Mouse (Mus musculus): ENCODE measurements around the gene Klhdc8a. TPM values are rescaled to one million over a fixed set of nuclear protein-coding genes. Genes with fewer than 3 reads are reported as not detected.

Klhdc8a gene
- polyA plus RNA-seq, 1 experiment, result 1.5 TPM

GRCm38 (mm10) chr1:132351058-132351457 is 52.6 kb downstream of the Klhdc8a start:
- Histone ChIP-seq H3K4me1 (ENCODE audit: control insufficient read depth, insufficient read depth, insufficient read length, low read length) (peaks cover 8% of the 10 kb centered on the region; the same call in 1 of the 2 replicates), H3K36me3 (ENCODE audit: control insufficient read depth, insufficient read depth, low read length) (no peaks in the 10 kb centered on the region), H3K27ac (ENCODE audit: insufficient read depth, low read depth, low read length) (no peak overlapping the region), H3K27me3 (ENCODE audit: control insufficient read depth, insufficient read depth, low read length) (no peaks in the 10 kb centered on the region), H3K4me3 (ENCODE audit: low read depth, low read length) (no peak overlapping the region)
- TF ChIP-seq POLR2A (IDR thresholded peaks at IDR 0.05; ENCODE audit: low read depth, low read length), result no peak
- no peak for TF ChIP-seq CTCF (IDR thresholded peaks at IDR 0.05; ENCODE audit: extremely low read depth, insufficient read length, insufficient replicate concordance, low read depth, low read length)
- WGBS, result 96% methylated on average over 4 of the region's 4 CpGs

GRCm38 (mm10) chr1:132353389-132353788 is 55.0 kb downstream of the Klhdc8a start:
- no peak overlapping the region for H3K27ac ChIP-seq (ENCODE audit: insufficient read depth, low read depth, low read length)
- no peaks in the 10 kb centered on the region for H3K27me3 ChIP-seq (ENCODE audit: control insufficient read depth, insufficient read depth, low read length)
- no peak overlapping the region for H3K4me3 ChIP-seq (ENCODE audit: low read depth, low read length)
- H3K4me1 ChIP-seq (ENCODE audit: control insufficient read depth, insufficient read depth, insufficient read length, low read length), result peaks cover 5% of the 10 kb centered on the region; the same call in 1 of the 2 replicates
- H3K36me3 ChIP-seq (ENCODE audit: control insufficient read depth, insufficient read depth, low read length), result no peaks in the 10 kb centered on the region
- no peak for TF ChIP-seq CTCF (IDR thresholded peaks at IDR 0.05; ENCODE audit: extremely low read depth, insufficient read length, insufficient replicate concordance, low read depth, low read length)
- no peak for TF ChIP-seq POLR2A (IDR thresholded peaks at IDR 0.05; ENCODE audit: low read depth, low read length)
- WGBS, result 72% methylated on average over 5 of the region's 5 CpGs

DNA sequence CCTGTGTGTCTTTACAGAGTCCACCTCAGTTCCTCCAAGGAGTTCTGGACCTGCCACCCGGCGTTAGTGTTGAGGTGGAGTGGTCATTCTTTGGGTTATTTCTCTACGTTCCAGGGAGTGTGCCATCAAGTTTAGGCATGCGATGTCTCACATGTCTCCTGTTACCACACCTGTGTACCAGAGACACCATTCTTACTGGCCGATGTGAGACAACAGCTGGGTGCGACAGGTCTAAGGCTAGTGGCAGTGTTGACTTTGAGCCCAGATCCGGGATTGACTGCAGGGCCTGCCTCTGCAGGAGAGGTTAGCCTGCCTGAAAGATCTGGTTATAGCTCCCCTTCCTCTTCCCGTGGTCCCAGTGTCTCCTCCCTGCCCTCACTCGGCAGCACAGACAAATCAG is 55.8 kb downstream of the Klhdc8a start:
- TF ChIP-seq CTCF (IDR thresholded peaks at IDR 0.05; ENCODE audit: extremely low read depth, insufficient read length, insufficient replicate concordance, low read depth, low read length) (no peak), POLR2A (IDR thresholded peaks at IDR 0.05; ENCODE audit: low read depth, low read length) (no peak)
- Histone ChIP-seq H3K27me3 (ENCODE audit: control insufficient read depth, insufficient read depth, low read length) (no peaks in the 10 kb centered on the region), H3K36me3 (ENCODE audit: control insufficient read depth, insufficient read depth, low read length) (no peaks in the 10 kb centered on the region), H3K4me1 (ENCODE audit: control insufficient read depth, insufficient read depth, insufficient read length, low read length) (peaks cover 5% of the 10 kb centered on the region; the same call in 1 of the 2 replicates), H3K27ac (ENCODE audit: insufficient read depth, low read depth, low read length) (no peak overlapping the region), H3K4me3 (ENCODE audit: low read depth, low read length) (no peak overlapping the region)
- WGBS, result 85% methylated on average over 9 of the region's 9 CpGs

- H3K4me1 ChIP-seq (ENCODE audit: control insufficient read depth, insufficient read depth, insufficient read length, low read length), result peaks cover 5% of the 10 kb centered on the region; the same call in 1 of the 2 replicates
- TF ChIP-seq POLR2A (IDR thresholded peaks at IDR 0.05; ENCODE audit: low read depth, low read length), result no peak
- no peak for TF ChIP-seq CTCF (IDR thresholded peaks at IDR 0.05; ENCODE audit: extremely low read depth, insufficient read length, insufficient replicate concordance, low read depth, low read length)
- no peaks in the 10 kb centered on the region for H3K27me3 ChIP-seq (ENCODE audit: control insufficient read depth, insufficient read depth, low read length)
- no peak overlapping the region for H3K4me3 ChIP-seq (ENCODE audit: low read depth, low read length)
- H3K36me3 ChIP-seq (ENCODE audit: control insufficient read depth, insufficient read depth, low read length), result no peaks in the 10 kb centered on the region
- 88% methylated on average over 6 of the region's 6 CpGs for WGBS
- H3K27ac ChIP-seq (ENCODE audit: insufficient read depth, low read depth, low read length), result no peak overlapping the region
Observed at GRCm38 (mm10) chr1:132355162-132355601, 56.8 kb downstream of the Klhdc8a start.

DNA sequence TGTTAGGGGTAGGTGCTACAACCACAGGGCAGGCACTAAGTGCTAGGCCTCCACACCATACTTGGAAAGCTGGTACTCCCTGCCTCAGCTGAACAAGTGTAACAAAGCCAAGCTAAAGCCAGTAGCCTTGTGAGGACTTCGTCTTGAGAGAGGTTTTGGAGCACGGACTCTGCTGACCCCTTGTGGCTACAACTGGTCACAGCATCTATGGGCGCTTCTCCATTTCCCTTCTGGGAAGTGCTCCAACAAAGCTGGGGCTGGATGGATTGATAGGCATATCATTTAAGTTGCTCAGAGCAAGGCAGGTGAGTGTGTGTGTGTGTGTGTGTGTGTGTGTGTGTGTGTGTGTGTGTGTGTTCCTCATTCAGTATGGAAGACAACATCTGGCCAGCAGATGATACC is 57.4 kb downstream of the Klhdc8a start:
- no peaks in the 10 kb centered on the region for H3K27me3 ChIP-seq (ENCODE audit: control insufficient read depth, insufficient read depth, low read length)
- WGBS, result under 1% methylated on average over 3 of the region's 3 CpGs
- peaks cover 5% of the 10 kb centered on the region; the same call in 1 of the 2 replicates for H3K4me1 ChIP-seq (ENCODE audit: control insufficient read depth, insufficient read depth, insufficient read length, low read length)
- TF ChIP-seq CTCF (IDR thresholded peaks at IDR 0.05; ENCODE audit: extremely low read depth, insufficient read length, insufficient replicate concordance, low read depth, low read length) (peak; percentile 97), POLR2A (IDR thresholded peaks at IDR 0.05; ENCODE audit: low read depth, low read length) (no peak)
- H3K27ac ChIP-seq (ENCODE audit: insufficient read depth, low read depth, low read length), result no peak overlapping the region
- no peak overlapping the region for H3K4me3 ChIP-seq (ENCODE audit: low read depth, low read length)
- H3K36me3 ChIP-seq (ENCODE audit: control insufficient read depth, insufficient read depth, low read length), result no peaks in the 10 kb centered on the region

- WGBS, result 73% methylated on average over 1 of the region's 1 CpGs
- H3K36me3 ChIP-seq (ENCODE audit: control insufficient read depth, insufficient read depth, low read length), result no peaks in the 10 kb centered on the region
- TF ChIP-seq CTCF (IDR thresholded peaks at IDR 0.05; ENCODE audit: extremely low read depth, insufficient read length, insufficient replicate concordance, low read depth, low read length), result no peak
- TF ChIP-seq POLR2A (IDR thresholded peaks at IDR 0.05; ENCODE audit: low read depth, low read length), result no peak
- peaks cover 5% of the 10 kb centered on the region; the same call in 1 of the 2 replicates for H3K4me1 ChIP-seq (ENCODE audit: control insufficient read depth, insufficient read depth, insufficient read length, low read length)
- no peak overlapping the region for H3K4me3 ChIP-seq (ENCODE audit: low read depth, low read length)
- no peak overlapping the region for H3K27ac ChIP-seq (ENCODE audit: insufficient read depth, low read depth, low read length)
- no peaks in the 10 kb centered on the region for H3K27me3 ChIP-seq (ENCODE audit: control insufficient read depth, insufficient read depth, low read length)
Observed at GRCm38 (mm10) chr1:132356841-132357240, 58.4 kb downstream of the Klhdc8a start.

Other genes with a start within 250 kb of the Klhdc8a start
- gene Mfsd4a, start 230.6 kb upstream of the Klhdc8a start, polyA plus RNA-seq (2012; rRNA removed), result 14.0 and 28.0 TPM in 2 replicates
- 84.2 and 133 TPM in 2 replicates for gene Cdk18, start 158.9 kb upstream of the Klhdc8a start, polyA plus RNA-seq (2012; rRNA removed)
- 0.09 and 0.10 TPM in 2 replicates for gene Lemd1, start 107.2 kb upstream of the Klhdc8a start, polyA plus RNA-seq (2012; rRNA removed)
- not detected in 2 replicates for gene AC124108.1, start 107.2 kb upstream of the Klhdc8a start, polyA plus RNA-seq (2012; rRNA removed)
- gene Gm10188, start 68.9 kb upstream of the Klhdc8a start, polyA plus RNA-seq (2012; rRNA removed), result not detected in 2 replicates
- gene Nuak2, start 17.5 kb downstream of the Klhdc8a start, polyA plus RNA-seq (2012; rRNA removed), result 24.3 and 99.9 TPM in 2 replicates
- 2.8 and 3.8 TPM in 2 replicates for gene Tmcc2, start 92.7 kb downstream of the Klhdc8a start, polyA plus RNA-seq (2012; rRNA removed)
- gene Dstyk, start 118.9 kb downstream of the Klhdc8a start, polyA plus RNA-seq (2012; rRNA removed), result 1.9 and 2.5 TPM in 2 replicates
- gene Rbbp5, start 178.7 kb downstream of the Klhdc8a start, polyA plus RNA-seq (2012; rRNA removed), result 3.6 and 4.7 TPM in 2 replicates
- gene Tmem81, start 207.6 kb downstream of the Klhdc8a start, polyA plus RNA-seq (2012; rRNA removed), result 0.74 and 1.0 TPM in 2 replicates
- 0.08 and 0.13 TPM in 2 replicates for gene Cntn2, start 244.6 kb downstream of the Klhdc8a start, polyA plus RNA-seq (2012; rRNA removed)